Mouse (Mus musculus) adrenal gland (tissue): ENCODE measurements around the gene Jagn1.

ENCODE experiments used
- intact Hi-C: fragments of 180-260 bp; cut with DNase I; formaldehyde crosslinking; loops from one replicate; pipeline ENCODE4 v1.15.1; 2025
- microRNA-seq, 2 experiments: library from miRNA; unstranded; fragments of <30 nt; microRNA quantifications; one replicate each; pipeline ENCODE4; 2019

Gene Jagn1

DNA sequence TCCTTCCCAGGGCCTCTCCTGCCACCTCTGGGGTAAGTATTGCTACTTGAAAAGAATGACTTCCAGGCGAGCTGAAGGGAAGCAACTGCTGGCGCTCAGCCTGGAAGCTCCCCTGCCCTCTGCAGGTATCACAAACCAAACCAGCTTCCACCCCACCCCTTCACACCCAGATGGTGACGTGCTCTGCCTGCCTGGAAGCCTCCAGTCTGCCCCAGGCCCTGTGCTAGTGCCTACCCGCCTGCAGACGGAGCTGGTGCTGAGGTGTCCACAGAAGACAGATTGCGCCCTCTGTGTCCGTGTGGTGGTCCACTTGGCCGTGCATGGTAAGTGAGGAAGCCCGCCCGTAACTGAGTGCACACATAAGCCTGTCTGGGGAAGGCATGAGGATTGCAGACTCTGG, 29.7 kb downstream of the Jagn1 start:
- intact Hi-C loops, result no loop called here

DNA sequence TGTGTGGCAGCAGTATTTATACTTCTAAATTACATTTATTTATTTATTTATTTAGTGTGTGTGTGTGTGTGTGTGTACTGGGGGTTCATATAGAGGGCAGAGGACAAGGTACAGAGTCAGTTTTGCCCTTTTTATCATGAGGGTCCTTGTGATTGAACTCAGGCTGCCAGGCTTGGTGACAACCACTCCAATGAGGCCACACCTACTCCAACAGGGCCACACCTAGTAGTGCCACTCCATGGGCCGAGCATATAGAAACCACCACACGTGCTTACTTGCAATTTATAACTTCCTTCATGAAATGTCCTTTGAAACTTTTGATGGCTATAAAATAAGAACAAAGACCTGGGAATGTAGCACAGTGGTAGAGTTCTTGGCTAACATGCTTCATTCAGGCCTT, 30.9 kb downstream of the Jagn1 start:
- intact Hi-C loops, result no loop called here

DNA sequence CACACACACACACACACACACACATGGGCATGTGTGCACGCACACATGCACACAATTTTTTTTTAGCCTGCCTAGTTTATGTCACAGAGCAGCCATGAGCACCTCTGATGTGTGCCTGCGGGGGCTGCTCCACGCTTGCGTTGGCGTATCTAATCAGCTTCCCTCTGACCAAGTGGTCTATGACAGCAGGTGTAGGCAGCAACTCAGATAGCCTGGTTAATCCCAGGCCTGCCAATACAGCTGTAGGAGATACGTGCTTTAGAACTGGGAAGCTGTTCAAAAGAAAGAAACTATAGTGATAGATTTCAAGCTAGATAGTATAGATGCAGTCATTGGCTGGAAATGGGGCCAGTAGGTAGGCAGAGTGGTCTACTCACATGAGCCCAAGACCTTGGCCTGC, 31.3 kb downstream of the Jagn1 start:
- intact Hi-C loops, result no loop called here

DNA sequence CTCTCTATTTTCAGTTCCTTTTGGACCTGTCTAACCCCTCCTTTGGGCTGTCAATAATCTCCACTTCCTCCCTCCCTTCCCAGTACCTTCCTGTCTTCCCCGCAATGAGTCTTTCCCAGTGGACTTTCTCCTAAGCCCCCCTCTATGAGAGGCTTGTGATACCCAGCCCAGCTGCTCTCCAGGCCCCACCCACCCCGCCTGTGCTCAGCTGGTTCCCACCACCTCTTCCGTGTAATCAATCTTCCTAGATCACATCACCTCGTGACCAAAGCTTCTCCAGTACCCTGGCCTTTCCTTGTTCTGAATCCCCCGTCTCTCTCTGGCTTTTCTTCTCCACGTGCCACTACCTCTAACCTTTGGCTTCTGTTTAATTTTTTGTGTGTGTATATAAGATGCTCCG, 35.0 kb downstream of the Jagn1 start:
- intact Hi-C loops, result no loop called here

DNA sequence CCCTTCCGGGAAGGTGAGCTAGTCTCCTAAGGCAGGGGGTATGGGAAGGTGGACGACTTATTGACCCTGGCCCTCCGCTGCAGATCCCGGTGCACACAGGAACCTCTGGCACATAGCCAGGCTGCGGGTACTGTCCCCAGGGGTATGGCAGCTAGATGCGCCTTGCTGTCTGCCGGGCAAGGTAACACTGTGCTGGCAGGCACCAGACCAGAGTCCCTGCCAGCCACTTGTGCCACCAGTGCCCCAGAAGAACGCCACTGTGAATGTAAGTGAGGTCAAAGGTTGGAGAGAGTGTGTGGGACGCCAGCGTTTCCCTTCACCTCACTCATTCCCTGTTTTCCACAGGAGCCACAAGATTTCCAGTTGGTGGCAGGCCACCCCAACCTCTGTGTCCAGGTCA, 36.5 kb downstream of the Jagn1 start:
- intact Hi-C loops, result no loop called here

DNA sequence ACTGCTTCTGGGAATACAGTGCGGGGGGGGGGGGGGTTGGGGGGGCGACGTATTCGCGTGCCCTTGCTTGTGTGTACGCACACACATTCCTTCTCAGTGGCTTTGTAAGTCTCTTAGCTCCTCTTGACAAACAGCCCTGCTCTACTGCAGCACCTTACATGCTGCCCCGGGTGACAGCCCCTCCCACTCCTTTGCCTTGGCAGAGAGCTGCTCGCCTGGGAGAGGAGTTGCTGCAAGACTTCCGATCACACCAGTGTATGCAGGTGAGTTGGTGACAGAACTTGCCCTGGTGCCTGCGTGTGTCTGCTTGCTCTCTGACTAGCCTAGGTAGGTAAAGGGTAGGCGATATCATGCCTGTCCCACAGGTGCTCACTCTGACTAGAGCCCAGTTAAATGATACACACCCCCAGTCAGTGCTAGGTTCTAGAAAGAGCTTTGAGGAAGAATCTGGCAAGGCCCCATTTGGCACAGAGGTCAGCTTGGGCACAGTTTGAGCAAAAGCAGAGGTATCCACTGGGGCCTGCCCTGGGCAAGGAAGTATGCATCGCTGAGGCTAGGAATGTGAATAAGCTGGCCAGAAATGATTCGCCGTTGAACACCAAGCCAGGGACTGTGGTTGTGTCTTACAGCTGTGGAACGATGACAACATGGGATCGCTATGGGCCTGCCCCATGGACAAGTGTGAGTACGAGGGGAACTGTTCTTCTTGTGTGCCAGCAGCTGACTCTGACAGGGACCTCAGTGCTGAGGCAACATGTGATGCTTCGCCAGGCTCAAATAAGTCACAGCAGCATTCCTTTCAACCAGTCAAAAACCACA, 38.4 kb downstream of the Jagn1 start:
- intact Hi-C loops, result no loop called here

DNA sequence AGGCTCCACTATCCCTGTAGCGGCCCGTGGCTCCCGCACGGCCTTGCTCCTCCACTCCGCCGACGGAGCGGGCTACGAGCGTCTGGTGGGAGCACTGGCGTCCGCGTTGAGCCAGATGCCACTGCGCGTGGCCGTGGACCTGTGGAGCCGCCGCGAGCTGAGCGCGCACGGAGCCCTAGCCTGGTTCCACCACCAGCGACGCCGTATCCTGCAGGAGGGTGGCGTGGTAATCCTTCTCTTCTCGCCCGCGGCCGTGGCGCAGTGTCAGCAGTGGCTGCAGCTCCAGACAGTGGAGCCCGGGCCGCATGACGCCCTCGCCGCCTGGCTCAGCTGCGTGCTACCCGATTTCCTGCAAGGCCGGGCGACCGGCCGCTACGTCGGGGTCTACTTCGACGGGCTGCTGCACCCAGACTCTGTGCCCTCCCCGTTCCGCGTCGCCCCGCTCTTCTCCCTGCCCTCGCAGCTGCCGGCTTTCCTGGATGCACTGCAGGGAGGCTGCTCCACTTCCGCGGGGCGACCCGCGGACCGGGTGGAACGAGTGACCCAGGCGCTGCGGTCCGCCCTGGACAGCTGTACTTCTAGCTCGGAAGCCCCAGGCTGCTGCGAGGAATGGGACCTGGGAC, 40.2 kb downstream of the Jagn1 start:
- intact Hi-C loops, result no loop called here

DNA sequence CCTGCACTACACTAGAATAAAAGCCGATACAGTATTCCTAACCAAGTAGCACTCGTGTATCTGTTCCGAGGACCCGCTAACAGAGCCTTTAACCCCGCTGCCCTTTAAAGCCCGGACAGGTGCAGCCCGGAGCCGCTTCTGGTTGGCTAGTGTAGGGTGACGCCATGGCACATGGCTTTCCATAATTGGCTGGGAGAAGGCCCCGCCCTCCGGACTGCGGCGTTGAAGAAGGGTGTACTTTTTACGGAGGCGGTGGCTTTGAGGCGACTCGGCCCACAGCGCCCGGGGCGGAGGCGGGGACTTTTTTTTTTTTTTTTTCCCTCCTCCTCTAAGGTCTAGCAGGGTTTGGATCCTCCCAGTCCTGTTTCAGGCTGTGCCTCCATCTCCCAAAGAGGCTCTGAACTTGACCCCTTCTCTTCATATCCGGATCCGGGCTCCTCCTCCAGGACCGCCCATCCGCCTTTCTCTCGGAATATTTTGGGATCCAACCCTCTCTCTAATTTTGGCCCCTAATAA, 40.8 kb downstream of the Jagn1 start, which contains the start of gene Creld1:
Gene Creld1, plus strand, starts transcription at position 198 of the 516 bp plus-strand sequence.
- intact Hi-C loops, result no loop called here

DNA sequence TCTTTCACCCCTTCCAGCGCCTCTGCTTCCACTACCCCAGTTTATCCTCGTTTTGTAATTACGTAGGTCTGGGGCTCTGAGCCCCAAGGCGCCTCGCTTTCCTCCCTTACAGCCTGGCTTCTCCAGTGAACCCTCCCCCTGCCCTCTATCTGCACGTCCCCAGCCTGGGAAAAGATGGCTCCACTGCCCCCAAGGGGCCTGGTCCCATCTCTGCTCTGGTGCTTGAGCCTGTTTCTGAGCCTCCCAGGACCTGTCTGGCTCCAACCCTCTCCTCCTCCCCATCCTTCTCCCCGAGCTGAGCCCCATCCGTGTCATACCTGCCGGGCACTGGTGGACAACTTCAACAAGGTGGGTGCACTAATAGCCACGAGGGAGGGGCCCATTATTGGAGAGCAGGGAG, 41.4 kb downstream of the Jagn1 start:
- intact Hi-C loops, result no loop called here

DNA sequence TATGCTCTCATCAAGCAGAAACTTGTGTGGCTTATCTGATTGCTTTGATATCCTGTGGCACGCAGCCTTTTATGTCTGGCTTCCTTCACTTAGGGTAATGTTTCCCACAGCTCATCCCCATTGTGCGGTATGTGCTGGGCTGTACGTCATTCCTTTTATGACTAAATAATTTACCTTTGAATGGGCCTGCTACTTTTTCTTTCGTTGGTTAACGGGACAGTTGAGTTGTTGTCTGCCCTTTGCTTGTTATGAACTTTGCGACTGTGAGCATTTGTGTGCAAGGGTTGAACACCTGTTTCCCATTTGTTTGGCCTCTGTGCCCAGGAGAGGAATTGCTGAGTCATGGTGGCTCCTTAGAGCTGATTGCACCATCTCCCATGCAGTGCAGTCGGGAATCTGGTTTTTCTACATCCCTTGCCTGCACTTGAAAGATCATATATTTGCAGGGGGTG, 44.8 kb downstream of the Jagn1 start:
- intact Hi-C loops, result no loop called here

DNA sequence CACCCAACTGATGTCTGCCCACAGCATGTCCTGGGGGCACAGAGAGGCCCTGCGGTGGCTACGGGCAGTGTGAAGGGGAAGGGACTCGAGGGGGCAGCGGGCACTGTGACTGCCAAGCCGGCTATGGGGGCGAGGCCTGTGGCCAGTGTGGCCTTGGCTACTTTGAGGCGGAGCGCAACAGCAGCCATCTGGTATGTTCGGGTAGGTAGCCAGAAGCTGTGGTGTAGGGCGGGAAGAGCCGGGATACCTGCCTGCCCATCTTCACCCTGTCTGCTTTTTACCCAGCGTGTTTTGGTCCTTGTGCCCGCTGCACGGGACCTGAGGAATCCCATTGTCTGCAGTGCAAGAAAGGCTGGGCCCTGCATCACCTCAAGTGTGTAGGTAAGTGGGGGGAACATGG, 47.0 kb downstream of the Jagn1 start:
- intact Hi-C loops, result no loop called here

DNA sequence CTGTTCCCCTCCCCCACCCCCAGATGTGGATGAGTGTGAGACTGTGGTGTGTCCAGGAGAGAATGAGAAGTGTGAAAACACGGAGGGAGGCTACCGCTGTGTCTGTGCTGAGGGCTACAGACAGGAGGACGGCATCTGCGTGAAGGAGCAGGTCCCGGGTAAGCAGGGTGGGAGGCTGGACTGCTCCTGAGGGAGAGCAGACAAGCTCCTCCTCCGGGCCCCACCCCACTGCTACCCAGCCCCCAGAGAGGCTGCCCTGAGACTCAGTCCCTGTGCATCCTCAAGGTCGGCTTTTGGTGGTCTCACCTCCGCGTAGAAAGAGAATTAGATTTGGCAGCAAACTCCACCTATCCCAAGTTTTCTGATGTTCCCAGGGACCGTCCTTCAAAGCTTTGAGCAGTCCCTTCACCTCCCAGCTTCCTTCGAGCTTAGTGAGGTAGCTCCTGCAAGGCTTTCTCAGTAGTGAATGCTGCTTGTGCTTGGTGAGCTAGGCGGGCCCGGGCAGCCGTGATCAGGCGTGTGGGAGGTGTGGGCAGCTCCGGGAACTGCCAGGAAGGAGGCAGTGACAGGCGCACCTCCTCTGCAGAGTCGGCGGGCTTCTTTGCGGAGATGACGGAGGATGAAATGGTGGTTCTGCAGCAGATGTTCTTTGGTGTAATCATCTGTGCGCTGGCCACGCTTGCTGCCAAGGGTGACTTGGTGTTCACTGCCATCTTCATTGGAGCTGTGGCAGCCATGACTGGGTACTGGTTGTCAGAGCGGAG, 49.9 kb downstream of the Jagn1 start:
- intact Hi-C loops, result loop anchor here (5.0 kb wide), 1 partner anchor 110 kb away; the partner anchor contains the start of genes Brk1 and Fancd2os

DNA sequence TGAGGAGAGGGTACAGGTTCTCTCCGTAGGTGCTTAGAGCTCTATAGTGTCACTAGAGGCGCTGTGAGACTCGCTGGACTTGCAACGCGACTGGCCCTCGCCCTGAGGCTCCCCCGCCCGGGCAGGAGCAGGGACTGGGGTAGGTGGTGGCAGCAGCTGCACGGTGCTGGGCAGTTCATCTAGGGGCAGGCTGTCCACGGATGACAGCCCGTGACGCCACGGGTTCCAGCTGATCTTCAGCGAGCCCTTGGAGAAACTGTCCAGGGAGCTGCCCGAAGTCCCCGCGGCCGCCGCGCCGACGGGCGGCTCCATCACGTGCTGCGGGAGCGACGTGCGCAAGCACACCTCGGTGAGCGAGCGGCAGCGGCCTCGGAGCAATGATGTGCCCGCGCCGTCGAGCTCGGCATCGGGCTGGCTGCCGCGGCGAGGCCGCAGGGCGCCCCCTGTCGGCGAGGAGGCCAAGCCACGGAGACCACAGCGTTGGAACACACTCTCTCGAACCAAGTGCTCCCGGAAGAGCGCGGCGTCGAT, 52.0 kb downstream of the Jagn1 start:
- intact Hi-C loops, result loop anchor here (5.0 kb wide), 1 partner anchor 108 kb away; the partner anchor contains the start of genes Brk1 and Fancd2os

DNA sequence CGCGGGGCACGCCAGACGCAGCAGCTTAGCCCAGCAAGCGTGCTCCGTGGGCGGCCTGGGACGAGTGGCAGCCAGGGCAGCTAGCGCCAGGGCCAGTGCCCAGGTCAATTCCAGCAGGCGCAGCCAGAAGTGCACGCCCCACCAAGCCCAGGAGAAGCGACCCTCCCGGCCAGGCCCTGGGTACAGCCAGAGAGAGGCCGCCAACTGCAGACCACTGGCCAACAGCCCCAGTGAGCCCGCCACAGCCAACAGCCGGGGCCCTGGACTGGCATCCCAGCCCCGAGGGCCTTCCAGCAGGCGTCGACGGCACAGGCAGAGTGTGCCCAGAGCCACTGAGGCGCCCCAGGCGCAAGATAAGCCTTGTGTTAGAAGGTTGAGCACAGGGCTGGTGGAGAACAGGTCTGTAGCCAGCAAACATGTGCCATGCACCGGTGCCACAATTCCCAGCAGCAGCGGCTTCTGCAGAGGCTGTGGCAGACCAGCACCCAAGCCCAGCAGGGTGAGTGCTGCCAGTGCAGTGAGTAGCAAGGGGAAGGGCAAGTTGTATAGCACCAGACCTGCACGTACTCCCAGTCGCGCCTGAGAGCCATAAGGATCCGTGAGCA, 52.8 kb downstream of the Jagn1 start:
- intact Hi-C loops, result no loop called here

Small RNA genes within 50 kb of the gene (microRNA-seq; reads per million reads assigned to microRNA genes)
- 0 reads per million in 2 experiments for gene Gm24387
